Mouse (Mus musculus) limb, embryonic 14.5 days (tissue): ENCODE measurements at regions not wholly inside any gene's neighbourhood (a gene's known extent, or its start where the extent isn't known, plus 50 kb on each side); places are given as distances from the start of the nearest gene placed in this dataset.

ENCODE experiments used
- ATAC-seq: fragments of 200-750 bp; cut with Nextera tagmentation; 2 replicates; pipeline ENCODE4 v1.8.0; 2017; ENCODE audit warnings: low read depth, moderate number of reproducible peaks, moderate TSS enrichment; ENCODE audit not compliant: low FRiP score
- DNase-seq: peaks from one replicate; pipeline ENCODE4 v3.0.0-alpha.2; 2015; ENCODE audit warnings: low spot score
- H3K27ac ChIP-seq: fragments of 300-500 bp; sonication (generic); replicated peaks from 2 replicates; pipeline ENCODE4 v1.5.1; 2014; ENCODE audit warnings: low read depth, mild to moderate bottlenecking, low read length, moderate library complexity, mixed read lengths
- H3K27me3 ChIP-seq: fragments of 300-500 bp; sonication (generic); 2 replicates; pipeline ENCODE4 v1.6.1; 2014; ENCODE audit warnings: low read length, mixed read lengths; ENCODE audit not compliant: control insufficient read depth, insufficient read depth
- H3K36me3 ChIP-seq: fragments of 300-500 bp; sonication (generic); 2 replicates; pipeline ENCODE4 v1.6.1; 2014; ENCODE audit warnings: mild to moderate bottlenecking, low read length, moderate library complexity, mixed read lengths; ENCODE audit not compliant: control insufficient read depth, insufficient read depth
- H3K4me1 ChIP-seq: fragments of 300-500 bp; sonication (generic); 2 replicates; pipeline ENCODE4 v1.6.1; 2014; ENCODE audit warnings: antibody characterized with exemption, low read length, mixed read lengths; ENCODE audit not compliant: control insufficient read depth, insufficient read depth
- H3K4me2 ChIP-seq: fragments of 300-500 bp; sonication (generic); replicated peaks from 2 replicates; pipeline ENCODE4 v1.6.1; 2014; ENCODE audit warnings: low read depth, mild to moderate bottlenecking, low read length, moderate library complexity; ENCODE audit not compliant: severe bottlenecking
- H3K4me3 ChIP-seq: fragments of 300-500 bp; sonication (generic); replicated peaks from 2 replicates; pipeline ENCODE4 v1.5.1; 2014; ENCODE audit warnings: low read length
- H3K9ac ChIP-seq: fragments of 300-500 bp; sonication (generic); 2 replicates; pipeline ENCODE4 v1.6.1; 2014; ENCODE audit warnings: mild to moderate bottlenecking, low read depth, low read length, moderate library complexity; ENCODE audit not compliant: severe bottlenecking
- H3K9me3 ChIP-seq: fragments of 300-500 bp; sonication (generic); 2 replicates; pipeline ENCODE4 v1.6.1; 2016; ENCODE audit warnings: low read length; ENCODE audit not compliant: control insufficient read depth
- POLR2A ChIP-seq: fragments of 200-500 bp; IDR thresholded peaks from 2 replicates; pipeline ENCODE4 v1.8.0; 2012; ENCODE audit warnings: inconsistent platforms, mild to moderate bottlenecking, moderate library complexity, borderline replicate concordance; ENCODE audit not compliant: insufficient read depth, insufficient read length; ENCODE audit errors: extremely low read depth
- WGBS: fragments of 180-500 bp; shearing (Covaris S2); extraction: QIAGEN DNeasy Blood & Tissue Kit; methylation state at CpG from one replicate; pipeline ENCODE4 v1.1.7; 2014; 5-methylcytosine and 5-hydroxymethylcytosine counted together

DNA sequence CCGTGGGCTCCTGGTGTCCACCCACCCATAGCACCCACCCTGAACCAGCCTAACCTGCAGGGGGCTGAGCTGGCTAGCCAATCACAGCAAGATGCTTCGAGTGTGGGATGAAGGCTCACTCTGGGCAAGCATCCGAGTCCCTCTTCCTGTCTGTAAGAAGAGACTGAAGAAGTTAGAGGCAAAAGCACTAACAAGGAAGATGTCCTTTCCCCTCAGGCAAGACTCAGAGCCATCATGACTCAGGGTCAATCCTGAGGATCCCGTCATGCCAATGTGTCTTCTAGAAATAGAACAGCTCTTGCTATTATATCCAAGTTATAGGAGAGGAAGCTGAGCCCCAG is 163.6 kb downstream of the Trim29 start:
- Histone ChIP-seq H3K27me3 (no peaks in the 10 kb centered on the region), H3K36me3 (no peaks in the 10 kb centered on the region), H3K4me3 (no peak overlapping the region), H3K4me2 (no peak overlapping the region), H3K27ac (no peak overlapping the region), H3K4me1 (no peaks in the 10 kb centered on the region), H3K9ac (no peak overlapping the region), H3K9me3 (no peaks in the 10 kb centered on the region)
- no peak for DNase-seq
- 59% methylated on average over 4 of the region's 4 CpGs for WGBS
- TF ChIP-seq POLR2A: no peak
- no peak for ATAC-seq

DNA sequence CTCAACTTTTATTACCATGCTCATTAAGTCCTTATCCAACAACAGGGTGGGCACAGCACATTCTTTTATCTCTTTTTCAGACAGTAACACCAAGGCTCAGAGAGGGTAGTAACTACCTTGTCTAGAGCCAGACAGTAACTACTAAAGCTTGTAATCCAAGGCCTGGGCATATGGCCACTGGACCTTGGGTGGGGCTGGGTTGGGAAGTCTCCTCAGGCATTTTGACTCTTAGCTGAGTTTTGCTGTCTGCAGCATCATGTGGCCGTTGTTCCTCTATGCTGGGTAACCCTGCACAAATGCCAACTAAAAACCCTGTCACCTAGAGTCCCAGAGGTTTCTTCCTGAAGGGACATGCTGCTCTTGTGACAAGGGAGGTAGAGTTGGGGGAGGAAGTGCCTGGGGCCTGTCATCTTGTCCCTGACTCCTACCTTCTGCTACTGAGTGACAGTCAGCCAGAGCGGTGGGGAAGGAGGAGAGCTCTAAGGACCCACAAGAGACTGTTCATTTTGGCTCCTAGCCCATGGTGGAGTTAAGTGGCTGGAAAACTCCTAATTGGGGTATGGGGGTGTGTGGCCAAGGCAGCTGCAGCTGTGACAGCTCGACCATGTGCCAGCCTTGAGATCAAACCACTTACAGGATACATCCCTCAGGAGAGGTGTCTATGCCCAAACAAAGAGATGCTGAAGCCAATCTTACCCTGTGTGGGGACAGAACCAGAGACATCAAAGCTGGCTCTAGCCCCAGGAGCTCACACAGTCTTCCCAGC is 170.4 kb downstream of the Trim29 start:
- DNase-seq (no peak), ATAC-seq (no peak)
- Histone ChIP-seq H3K4me1 (no peaks in the 10 kb centered on the region), H3K27ac (no peak overlapping the region), H3K9ac (no peak overlapping the region), H3K4me3 (no peak overlapping the region), H3K36me3 (no peaks in the 10 kb centered on the region), H3K9me3 (no peaks in the 10 kb centered on the region), H3K27me3 (no peaks in the 10 kb centered on the region), H3K4me2 (no peak overlapping the region)
- no peak for TF ChIP-seq POLR2A
- WGBS: 38% methylated on average over 3 of the region's 3 CpGs

DNA sequence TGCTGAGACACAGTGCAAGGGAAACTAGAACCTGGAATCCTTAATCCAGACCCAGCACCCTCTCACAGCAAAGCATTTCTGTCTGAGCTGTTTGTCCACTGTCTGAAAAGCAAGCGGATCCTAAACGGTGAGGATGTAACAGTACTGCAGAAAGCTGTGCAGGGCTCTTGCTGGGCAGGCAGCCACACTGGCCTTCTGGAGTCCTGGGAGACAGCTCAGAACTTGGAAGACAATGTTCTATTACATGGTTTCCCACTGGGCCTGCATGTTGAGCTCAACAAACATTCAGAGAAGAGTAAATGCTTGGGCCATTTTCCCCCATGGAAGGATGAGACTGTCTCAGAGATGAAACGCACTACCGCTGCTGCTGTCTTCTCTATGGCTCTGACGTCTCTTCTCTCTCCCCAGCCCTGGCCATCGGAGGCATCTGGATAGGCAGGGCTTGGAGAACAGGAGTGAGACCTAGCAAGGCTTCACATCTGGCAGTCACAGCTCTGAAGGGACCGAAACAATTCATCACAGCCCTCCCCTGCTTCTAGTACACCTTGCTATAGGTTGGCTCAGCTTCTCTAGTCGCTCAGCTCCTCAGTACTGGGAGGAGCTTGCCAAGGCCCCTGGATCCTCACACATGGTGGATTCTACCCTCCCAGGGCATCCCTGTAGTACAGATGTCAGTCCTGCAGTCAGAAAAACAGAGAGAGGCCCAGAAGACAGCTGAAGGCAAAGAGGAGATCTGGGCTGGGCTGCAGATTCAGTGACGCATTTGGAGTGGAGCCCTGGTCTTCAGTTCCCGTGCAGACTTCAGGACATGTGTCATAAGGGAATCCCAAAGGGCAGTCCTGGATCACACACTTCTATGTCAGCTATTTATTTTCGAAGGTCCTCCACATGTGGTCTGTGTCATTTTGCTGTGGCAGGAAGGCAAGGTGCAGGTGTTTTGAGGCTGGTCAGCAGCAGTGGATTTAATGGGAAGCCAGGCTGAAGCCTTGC is 171.7 kb downstream of the Trim29 start:
- Histone ChIP-seq H3K27me3 (no peaks in the 10 kb centered on the region), H3K4me1 (no peaks in the 10 kb centered on the region), H3K4me3 (no peak overlapping the region), H3K9ac (no peak overlapping the region), H3K27ac (no peak overlapping the region), H3K4me2 (no peak overlapping the region), H3K9me3 (no peaks in the 10 kb centered on the region), H3K36me3 (no peaks in the 10 kb centered on the region)
- no peak for DNase-seq
- WGBS: 62% methylated on average over 11 of the region's 11 CpGs
- ATAC-seq: no peak
- TF ChIP-seq POLR2A: no peak

DNA sequence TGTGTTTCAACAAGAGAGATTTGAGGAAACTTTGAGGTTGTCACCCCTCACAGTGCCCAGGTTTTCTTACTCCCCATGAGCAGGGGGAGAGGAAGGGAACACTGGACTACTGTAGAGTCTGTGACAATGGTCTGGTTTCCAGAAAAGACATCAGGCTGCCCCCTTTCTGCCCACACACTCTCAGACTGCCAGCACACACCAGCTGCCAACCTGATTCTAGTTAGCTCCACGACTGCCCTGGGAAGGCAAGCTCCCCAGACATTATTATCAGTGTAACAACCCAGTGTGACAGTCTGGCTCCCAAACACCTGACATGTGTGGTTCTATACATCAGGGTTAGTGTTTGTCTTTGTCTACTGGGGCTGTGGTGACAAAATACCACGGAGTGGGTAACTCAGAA is 172.5 kb downstream of the Trim29 start:
- Histone ChIP-seq H3K27me3 (no peaks in the 10 kb centered on the region), H3K9ac (no peak overlapping the region), H3K36me3 (no peaks in the 10 kb centered on the region), H3K27ac (no peak overlapping the region), H3K4me3 (no peak overlapping the region), H3K9me3 (no peaks in the 10 kb centered on the region), H3K4me2 (no peak overlapping the region), H3K4me1 (no peaks in the 10 kb centered on the region)
- ATAC-seq: no peak
- 82% methylated on average over 2 of the region's 2 CpGs for WGBS
- TF ChIP-seq POLR2A: no peak
- no peak for DNase-seq

DNA sequence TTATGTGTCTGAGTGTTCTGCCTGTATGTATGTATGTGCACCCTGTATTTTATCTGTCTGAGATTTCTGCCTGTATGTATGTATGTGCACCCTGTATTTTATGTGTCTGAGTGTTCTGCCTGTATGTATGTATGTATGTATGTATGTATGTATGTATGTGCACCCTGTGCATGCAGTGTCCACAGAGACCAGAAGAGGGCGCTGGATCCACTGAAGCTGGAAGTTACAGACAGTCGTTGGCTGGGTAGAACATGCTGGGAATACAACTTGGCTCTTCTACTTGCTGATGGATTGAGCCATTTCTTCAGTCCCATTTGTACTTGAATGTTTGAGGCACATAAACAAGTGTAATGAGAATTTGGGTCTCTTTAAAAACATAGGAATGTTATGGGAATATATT is 173.3 kb downstream of the Trim29 start:
- no peak for TF ChIP-seq POLR2A
- Histone ChIP-seq H3K9me3 (no peaks in the 10 kb centered on the region), H3K4me3 (no peak overlapping the region), H3K27ac (no peak overlapping the region), H3K36me3 (no peaks in the 10 kb centered on the region), H3K4me2 (no peak overlapping the region), H3K4me1 (no peaks in the 10 kb centered on the region), H3K9ac (no peak overlapping the region), H3K27me3 (no peaks in the 10 kb centered on the region)
- DNase-seq (no peak), ATAC-seq (no peak)
- WGBS: 84% methylated on average over 2 of the region's 2 CpGs
